Mouse (Mus musculus) hindbrain, embryonic 15.5 days (tissue): ENCODE measurements around the gene Chrm1. TPM values are rescaled to one million over a fixed set of nuclear protein-coding genes. Genes with fewer than 3 reads are reported as not detected.

Experiments
- ATAC-seq: fragments of 200-750 bp; cut with Nextera tagmentation; 2 replicates; pipeline ENCODE4 v1.8.0; 2017; ENCODE audit warnings: low read depth, moderate number of reproducible peaks, moderate TSS enrichment; ENCODE audit not compliant: low FRiP score
- H3K27ac ChIP-seq: fragments of 300-500 bp; sonication (generic); replicated peaks from 2 replicates; pipeline ENCODE4 v1.5.1; 2015; ENCODE audit warnings: mild to moderate bottlenecking, inconsistent platforms
- H3K27me3 ChIP-seq: fragments of 300-500 bp; sonication (generic); 2 replicates; pipeline ENCODE4 v1.6.1; 2015; ENCODE audit warnings: control low read depth, inconsistent platforms
- H3K36me3 ChIP-seq: fragments of 300-500 bp; sonication (generic); 2 replicates; pipeline ENCODE4 v1.6.1; 2015; ENCODE audit warnings: control low read depth, inconsistent platforms
- H3K4me1 ChIP-seq: fragments of 300-500 bp; sonication (generic); replicated peaks from 2 replicates; pipeline ENCODE4 v1.6.1; 2015; ENCODE audit warnings: control low read depth, inconsistent platforms
- H3K4me2 ChIP-seq: fragments of 300-500 bp; sonication (generic); 2 replicates; pipeline ENCODE4 v1.6.1; 2015; ENCODE audit warnings: moderate library complexity, mild to moderate bottlenecking, inconsistent platforms
- H3K4me3 ChIP-seq: fragments of 300-500 bp; sonication (generic); 2 replicates; pipeline ENCODE4 v1.5.1; 2015; ENCODE audit warnings: mild to moderate bottlenecking, inconsistent platforms
- H3K9ac ChIP-seq: fragments of 300-500 bp; sonication (generic); 2 replicates; pipeline ENCODE4 v1.6.1; 2015; ENCODE audit warnings: inconsistent platforms
- H3K9me3 ChIP-seq: fragments of 300-500 bp; sonication (generic); 2 replicates; pipeline ENCODE4 v1.6.1; 2016; ENCODE audit warnings: control low read depth, inconsistent platforms
- WGBS: fragments of 180-500 bp; shearing (Covaris S2); methylation state at CpG from one replicate; pipeline ENCODE4 v1.1.7; 2015; 5-methylcytosine and 5-hydroxymethylcytosine counted together
- polyA plus RNA-seq: library from polyadenylated mRNA; unstranded; fragments of >200 nt; fragmentation: Nextera tagmentation; extraction: Ambion mirVana; gene quantifications from 2 replicates; pipeline ENCODE4 v1.2.1, GENCODE M21; 2015

Chrm1 gene
- polyA plus RNA-seq: 0.54 and 0.67 TPM in 2 replicates

DNA sequence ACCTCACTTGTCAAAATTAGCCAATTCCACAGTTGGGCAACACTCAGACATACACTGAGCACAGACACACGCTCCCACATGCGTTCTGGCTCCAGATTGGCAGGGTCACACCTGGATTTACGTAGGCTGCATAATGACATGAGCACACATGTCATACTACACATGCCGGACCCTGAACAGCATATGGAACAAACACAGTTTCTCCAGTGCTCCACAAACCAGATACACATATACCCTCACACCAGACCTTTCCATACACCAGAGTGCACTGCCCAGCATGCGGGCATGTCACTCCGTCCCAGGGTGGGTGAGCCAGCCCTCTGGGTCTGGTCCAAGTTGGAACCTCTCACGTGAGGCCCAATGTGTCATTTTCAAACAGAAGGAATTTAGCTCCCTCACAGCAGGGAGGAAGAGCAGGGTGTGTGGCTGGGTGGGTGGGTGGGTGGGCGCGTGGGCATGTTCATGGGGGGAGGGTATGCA, at the start of gene Chrm1:
Gene Chrm1 (plus strand): TSS at position 430 of the 480 bp plus-strand sequence.
- Histone ChIP-seq H3K27ac (no peak within 1 kb of the TSS), H3K4me1 (peaks cover 26% of the 10 kb centered on the region), H3K4me2 (peak within 1 kb of the TSS; percentile 96), H3K4me3 (peak within 1 kb of the TSS; percentile 49), H3K9ac (no peak within 1 kb of the TSS), H3K9me3 (no peaks in the 10 kb centered on the region), H3K36me3 (no peaks in the 10 kb centered on the region), H3K27me3 (no peaks in the 10 kb centered on the region)
- 74% methylated on average over 9 of the region's 9 CpGs for WGBS
- 0 out of 2 replicates have a peak, but pooled peaks have one; percentile 15 for ATAC-seq

DNA sequence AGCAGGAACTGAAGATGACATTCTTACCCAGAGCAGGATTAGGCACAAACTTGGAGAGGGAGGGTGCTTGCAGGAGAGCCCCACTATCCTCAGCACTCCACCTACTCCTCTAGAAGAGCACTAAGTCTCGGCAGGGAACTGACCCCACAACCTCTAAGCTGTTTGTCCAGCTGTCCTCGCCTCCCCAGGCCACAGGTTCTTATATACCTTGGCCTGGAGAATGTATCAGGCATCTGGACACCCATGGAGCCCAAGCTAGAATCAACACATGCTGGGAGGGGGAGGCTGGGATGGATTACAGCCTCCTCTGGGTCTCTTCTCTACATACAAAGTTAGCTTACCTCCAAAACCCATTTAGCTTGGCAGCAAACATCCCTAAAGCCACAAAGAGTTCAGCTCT, 49.2 kb upstream of the Chrm1 start:
- no peaks in the 10 kb centered on the region for H3K36me3 ChIP-seq
- H3K4me2 ChIP-seq: no peak overlapping the region
- H3K4me3 ChIP-seq: no peak overlapping the region
- 63% methylated on average over 2 of the region's 2 CpGs for WGBS
- H3K4me1 ChIP-seq: no peaks in the 10 kb centered on the region
- no peak overlapping the region for H3K9ac ChIP-seq
- H3K27ac ChIP-seq: no peak overlapping the region
- no peaks in the 10 kb centered on the region for H3K9me3 ChIP-seq
- no peaks in the 10 kb centered on the region for H3K27me3 ChIP-seq
- no peak for ATAC-seq

DNA sequence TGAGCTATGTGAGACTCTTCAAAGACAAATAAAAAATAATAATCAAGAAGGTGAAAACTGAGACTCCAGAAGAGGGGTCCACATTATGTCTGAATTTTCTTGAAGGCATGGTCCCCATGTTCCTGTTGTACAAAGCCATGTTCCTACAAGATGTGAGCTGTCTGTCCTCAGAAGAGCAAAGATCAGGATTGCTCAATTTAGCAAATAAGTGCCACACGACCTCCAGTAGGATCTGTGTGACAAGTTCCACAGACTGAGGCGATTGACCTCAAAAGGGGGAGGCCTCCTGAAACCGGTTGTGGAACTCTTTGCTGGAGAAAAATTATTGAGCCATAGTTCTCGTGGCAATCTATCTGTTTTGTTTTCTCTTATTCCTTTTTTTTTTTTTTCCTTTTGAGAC, 47.3 kb upstream of the Chrm1 start:
- Histone ChIP-seq H3K9me3 (no peaks in the 10 kb centered on the region), H3K27me3 (no peaks in the 10 kb centered on the region), H3K4me2 (no peak overlapping the region), H3K36me3 (no peaks in the 10 kb centered on the region), H3K4me1 (no peaks in the 10 kb centered on the region), H3K9ac (no peak overlapping the region), H3K4me3 (no peak overlapping the region), H3K27ac (no peak overlapping the region)
- 70% methylated on average over 4 of the region's 4 CpGs for WGBS
- ATAC-seq: no peak

DNA sequence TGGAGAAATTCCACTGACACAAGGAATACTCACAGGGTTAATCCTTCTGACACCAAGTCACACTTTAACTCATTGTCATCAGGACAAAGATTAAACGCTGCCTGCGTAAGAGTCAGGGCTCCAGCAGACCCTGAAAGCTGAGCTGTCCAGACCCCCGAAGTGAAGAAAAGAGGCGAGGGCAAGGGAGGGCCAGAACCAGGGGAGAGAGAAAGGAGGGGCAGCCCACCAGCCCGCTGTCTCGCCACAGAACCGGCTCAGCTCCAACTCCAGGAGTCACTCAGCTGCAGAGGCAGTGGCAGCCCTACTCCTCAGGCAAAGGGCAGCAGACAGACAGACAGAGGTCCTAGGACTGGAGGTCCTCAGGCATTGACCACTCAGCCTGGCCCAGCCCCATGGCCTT, 45.7 kb upstream of the Chrm1 start, which contains the start of gene Slc22a6:
Gene Slc22a6 (plus strand): TSS at position 136 of the 400 bp plus-strand sequence.
- H3K27me3 ChIP-seq: no peaks in the 10 kb centered on the region
- H3K9me3 ChIP-seq: no peaks in the 10 kb centered on the region
- H3K4me2 ChIP-seq: no peak within 1 kb of the TSS
- no peaks in the 10 kb centered on the region for H3K36me3 ChIP-seq
- H3K4me3 ChIP-seq: no peak within 1 kb of the TSS
- no peak within 1 kb of the TSS for H3K9ac ChIP-seq
- 9% methylated on average over 7 of the region's 7 CpGs for WGBS
- no peaks in the 10 kb centered on the region for H3K4me1 ChIP-seq
- H3K27ac ChIP-seq: no peak within 1 kb of the TSS
- ATAC-seq: no peak

DNA sequence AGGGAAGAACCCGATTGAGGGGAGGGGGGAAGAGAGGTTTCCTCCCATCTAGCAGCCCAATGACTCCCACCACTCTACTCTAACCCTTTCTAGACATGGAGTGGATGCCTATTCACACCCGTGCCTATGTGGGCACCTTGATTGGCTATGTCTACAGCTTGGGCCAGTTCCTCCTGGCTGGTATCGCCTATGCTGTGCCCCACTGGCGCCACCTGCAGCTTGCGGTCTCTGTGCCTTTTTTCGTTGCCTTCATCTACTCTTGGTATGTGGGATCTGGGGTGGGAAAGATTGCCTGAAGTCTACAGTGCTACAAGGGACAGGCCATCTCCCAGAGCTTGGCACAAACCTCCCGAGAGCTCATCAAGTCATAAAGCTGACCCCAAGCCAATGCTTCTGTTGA, 42.5 kb upstream of the Chrm1 start:
- Histone ChIP-seq H3K9ac (no peak overlapping the region), H3K36me3 (no peaks in the 10 kb centered on the region), H3K9me3 (no peaks in the 10 kb centered on the region), H3K27me3 (no peaks in the 10 kb centered on the region), H3K27ac (no peak overlapping the region), H3K4me2 (no peak overlapping the region), H3K4me3 (no peak overlapping the region), H3K4me1 (no peaks in the 10 kb centered on the region)
- ATAC-seq: no peak
- 94% methylated on average over 7 of the region's 7 CpGs for WGBS

DNA sequence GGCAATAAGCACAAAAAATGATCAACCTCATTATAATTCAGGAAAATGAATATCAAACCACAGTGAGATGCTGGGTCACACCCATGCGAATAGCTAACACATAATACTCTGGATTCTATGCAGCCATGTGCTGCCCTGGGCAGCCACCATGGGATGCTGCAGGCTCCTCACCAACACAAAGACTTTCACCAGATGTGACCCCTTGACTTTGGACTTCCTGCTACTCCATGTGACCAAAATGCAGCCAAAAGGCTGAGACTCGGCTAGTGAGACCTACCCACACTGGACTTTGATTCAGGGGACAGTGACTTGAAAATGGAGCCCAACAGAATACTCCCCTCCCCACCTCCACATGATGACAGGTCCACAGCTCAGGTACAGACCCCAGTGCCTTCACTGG, 33.3 kb upstream of the Chrm1 start:
- 85% methylated on average over 2 of the region's 2 CpGs for WGBS
- ATAC-seq: no peak
- no peaks in the 10 kb centered on the region for H3K36me3 ChIP-seq
- no peak overlapping the region for H3K4me2 ChIP-seq
- H3K9me3 ChIP-seq: no peaks in the 10 kb centered on the region
- no peak overlapping the region for H3K4me3 ChIP-seq
- no peak overlapping the region for H3K27ac ChIP-seq
- no peaks in the 10 kb centered on the region for H3K4me1 ChIP-seq
- H3K27me3 ChIP-seq: no peaks in the 10 kb centered on the region
- H3K9ac ChIP-seq: no peak overlapping the region

DNA sequence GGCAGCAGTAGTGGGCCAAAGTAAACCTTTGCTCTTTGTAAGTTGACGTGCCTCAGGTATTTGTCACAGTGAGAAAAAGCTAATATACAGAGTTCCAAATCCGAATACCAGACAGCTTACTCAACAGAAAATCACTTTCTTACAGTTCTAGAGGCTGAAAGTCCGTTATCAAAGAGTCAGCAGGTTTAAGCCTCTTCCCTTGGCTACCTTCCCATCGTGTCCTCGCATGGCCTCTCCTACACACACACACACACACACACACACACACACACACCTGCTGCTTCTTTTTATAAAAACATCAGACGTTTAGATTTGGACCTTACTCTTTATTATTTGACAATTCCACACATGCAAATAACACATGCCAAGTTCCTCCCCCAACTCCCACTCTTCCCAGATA, 32.8 kb upstream of the Chrm1 start:
- H3K27ac ChIP-seq: no peak overlapping the region
- H3K27me3 ChIP-seq: no peaks in the 10 kb centered on the region
- no peak for ATAC-seq
- H3K9me3 ChIP-seq: no peaks in the 10 kb centered on the region
- no peak overlapping the region for H3K4me2 ChIP-seq
- no peak overlapping the region for H3K4me3 ChIP-seq
- H3K36me3 ChIP-seq: no peaks in the 10 kb centered on the region
- H3K9ac ChIP-seq: no peak overlapping the region
- H3K4me1 ChIP-seq: no peaks in the 10 kb centered on the region
- 89% methylated on average over 6 of the region's 6 CpGs for WGBS

DNA sequence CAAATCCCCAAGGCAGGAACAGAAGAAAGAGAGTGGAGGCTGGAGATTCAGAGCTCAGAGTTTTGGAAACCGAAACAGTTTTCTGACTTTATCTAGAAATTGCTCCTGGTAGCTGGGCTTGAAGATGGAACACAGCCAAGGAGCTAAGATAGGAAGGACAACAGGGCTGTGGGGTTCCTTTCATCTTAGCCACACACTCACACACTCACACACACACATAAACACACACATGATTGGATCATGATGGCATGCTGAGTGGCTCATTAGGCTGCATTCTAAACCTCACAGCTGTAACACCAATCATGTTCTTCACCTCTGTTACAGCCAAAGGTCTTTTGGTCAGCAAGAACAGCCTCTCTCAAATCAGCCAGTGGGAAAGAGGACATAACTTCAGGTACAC, 31.6 kb upstream of the Chrm1 start:
- no peak overlapping the region for H3K4me2 ChIP-seq
- no peaks in the 10 kb centered on the region for H3K9me3 ChIP-seq
- H3K27me3 ChIP-seq: no peaks in the 10 kb centered on the region
- no peak overlapping the region for H3K9ac ChIP-seq
- H3K4me1 ChIP-seq: no peaks in the 10 kb centered on the region
- no peak overlapping the region for H3K27ac ChIP-seq
- no peak for ATAC-seq
- WGBS: 86% methylated on average over 1 of the region's 1 CpGs
- no peaks in the 10 kb centered on the region for H3K36me3 ChIP-seq
- no peak overlapping the region for H3K4me3 ChIP-seq

DNA sequence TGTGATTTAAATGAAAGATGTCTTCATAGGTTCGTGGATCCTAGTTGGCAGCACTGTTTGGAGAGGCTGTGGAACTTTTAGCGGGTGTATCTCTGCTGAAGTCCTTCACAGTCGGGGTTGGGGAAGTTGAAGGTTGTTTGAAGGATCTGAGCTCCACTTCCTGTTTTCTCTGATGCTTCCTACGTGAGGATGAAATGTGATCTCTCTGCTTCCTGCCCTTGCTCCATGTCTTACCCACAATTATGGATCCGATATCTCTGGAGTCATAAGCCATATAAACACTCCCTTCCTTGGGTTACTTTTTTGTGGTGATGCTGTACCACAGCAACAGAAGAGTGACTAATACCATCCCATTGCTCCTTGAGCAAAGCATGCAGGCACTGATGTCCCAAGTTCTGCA, 21.5 kb upstream of the Chrm1 start:
- no peak for ATAC-seq
- H3K27me3 ChIP-seq: no peaks in the 10 kb centered on the region
- no peak overlapping the region for H3K27ac ChIP-seq
- H3K4me3 ChIP-seq: no peak overlapping the region
- 68% methylated on average over 5 of the region's 5 CpGs for WGBS
- H3K36me3 ChIP-seq: no peaks in the 10 kb centered on the region
- no peak overlapping the region for H3K9ac ChIP-seq
- H3K4me1 ChIP-seq: no peaks in the 10 kb centered on the region
- no peaks in the 10 kb centered on the region for H3K9me3 ChIP-seq
- no peak overlapping the region for H3K4me2 ChIP-seq

DNA sequence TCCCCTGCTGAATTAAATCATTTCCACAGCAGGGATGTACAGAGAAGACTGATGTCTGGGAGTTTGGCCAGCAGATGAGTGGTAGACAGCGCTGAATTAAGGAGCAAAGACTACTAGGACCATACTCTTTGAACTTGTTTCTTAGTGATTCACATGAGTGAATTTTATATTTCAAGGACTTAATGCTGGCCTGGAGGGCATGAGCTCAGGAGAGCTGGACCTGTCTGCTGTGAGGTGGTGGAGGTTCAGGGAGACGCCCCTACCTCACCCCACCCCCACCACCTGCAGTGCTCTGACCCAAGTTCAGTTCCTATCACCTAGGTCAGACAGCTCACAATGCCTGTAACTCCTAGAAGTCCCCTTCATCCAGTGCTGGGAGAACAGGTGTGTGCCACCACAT, 17.2 kb upstream of the Chrm1 start:
- Histone ChIP-seq H3K4me1 (no peaks in the 10 kb centered on the region), H3K27me3 (no peaks in the 10 kb centered on the region), H3K36me3 (no peaks in the 10 kb centered on the region), H3K9me3 (no peaks in the 10 kb centered on the region), H3K4me3 (no peak overlapping the region), H3K4me2 (no peak overlapping the region), H3K9ac (no peak overlapping the region), H3K27ac (no peak overlapping the region)
- no peak for ATAC-seq
- WGBS: 71% methylated on average over 2 of the region's 2 CpGs

DNA sequence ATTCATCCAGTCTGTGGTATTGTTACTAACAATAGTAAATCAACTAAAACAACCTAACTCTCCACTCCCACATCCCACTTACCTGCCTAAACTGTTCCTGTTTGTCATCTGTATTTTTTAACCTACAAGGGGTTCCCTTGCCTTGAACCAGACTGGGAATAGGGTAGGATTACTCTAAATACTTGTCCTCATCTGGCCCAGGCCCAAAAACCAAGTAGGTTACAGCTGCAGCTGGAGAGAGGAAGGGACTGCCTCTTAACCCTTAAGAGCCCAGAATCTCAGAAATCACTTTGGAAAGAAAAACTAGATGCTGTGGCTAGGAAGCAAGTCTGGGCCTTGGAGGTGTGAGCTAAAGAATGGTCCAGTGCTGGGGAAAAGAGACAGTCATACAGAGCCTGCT, 7.8 kb upstream of the Chrm1 start:
- Histone ChIP-seq H3K4me1 (no peaks in the 10 kb centered on the region), H3K9me3 (no peaks in the 10 kb centered on the region), H3K4me2 (no peak overlapping the region), H3K4me3 (no peak overlapping the region), H3K27me3 (no peaks in the 10 kb centered on the region), H3K27ac (no peak overlapping the region), H3K9ac (no peak overlapping the region), H3K36me3 (no peaks in the 10 kb centered on the region)
- ATAC-seq: no peak

DNA sequence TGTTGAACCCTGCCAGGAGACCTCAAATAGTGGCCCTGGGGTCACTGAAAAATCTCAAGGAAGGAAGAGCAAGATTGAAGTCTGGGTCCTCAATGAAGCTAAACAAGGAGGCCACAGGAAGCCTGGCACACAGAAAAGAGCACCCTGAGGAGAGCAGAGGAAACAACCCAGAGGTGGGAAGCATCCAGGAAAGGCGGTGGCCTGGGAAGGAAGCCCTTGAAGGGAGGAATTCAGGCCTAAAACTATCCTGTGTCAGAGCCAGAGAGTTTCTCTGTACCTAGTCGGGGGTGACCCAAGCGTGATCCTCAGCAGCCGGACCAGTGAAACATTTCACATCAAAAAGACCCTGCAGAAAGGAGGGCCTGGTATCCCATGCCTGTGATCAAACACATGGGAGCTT, 7.2 kb upstream of the Chrm1 start:
- H3K4me3 ChIP-seq: no peak overlapping the region

DNA sequence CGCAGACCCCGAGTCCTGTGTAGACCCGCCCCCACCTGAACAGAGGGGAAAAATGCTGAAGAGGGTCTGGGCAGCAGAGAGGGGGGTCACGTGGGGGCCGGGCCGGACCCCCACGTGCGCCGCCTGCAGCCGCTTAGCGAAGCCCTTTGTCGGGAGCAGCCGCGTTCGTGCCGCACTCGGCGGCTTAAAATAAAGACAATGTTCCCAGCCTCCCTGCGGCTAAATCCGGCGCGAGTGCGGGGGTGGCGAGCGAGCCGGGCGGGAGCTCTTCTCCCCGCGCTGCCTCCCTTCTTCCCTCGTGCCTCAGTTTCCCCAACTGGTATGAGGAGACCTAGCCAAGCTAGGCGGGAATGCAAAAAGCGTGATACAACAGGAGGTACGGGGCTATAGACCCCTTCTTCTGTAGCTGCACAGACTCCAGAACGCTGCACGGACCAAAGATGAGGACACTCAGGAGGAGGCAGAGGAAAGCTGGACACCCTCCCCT, 1.7 kb upstream of the Chrm1 start:
- Histone ChIP-seq H3K9me3 (no peaks in the 10 kb centered on the region), H3K36me3 (no peaks in the 10 kb centered on the region), H3K4me3 (peak overlapping the region; percentile 49), H3K9ac (peak overlapping the region; percentile 61), H3K27me3 (no peaks in the 10 kb centered on the region), H3K27ac (peak overlapping the region; percentile 44), H3K4me1 (peaks cover 26% of the 10 kb centered on the region), H3K4me2 (peak overlapping the region; percentile 96)
- WGBS: 2% methylated on average over 35 of the region's 35 CpGs
- ATAC-seq: peak; percentile 55

More for the DNA sequence above, 7.2 kb upstream of the Chrm1 start:
- no peaks in the 10 kb centered on the region for H3K27me3 ChIP-seq
- H3K27ac ChIP-seq: no peak overlapping the region
- H3K4me1 ChIP-seq: 0 out of 2 replicates have a peak, but pooled peaks cover under 1% of the 10 kb centered on the region
- 64% methylated on average over 4 of the region's 4 CpGs for WGBS
- no peaks in the 10 kb centered on the region for H3K36me3 ChIP-seq
- no peaks in the 10 kb centered on the region for H3K9me3 ChIP-seq
- H3K9ac ChIP-seq: no peak overlapping the region
- no peak overlapping the region for H3K4me2 ChIP-seq
- ATAC-seq: no peak
